Mouse (Mus musculus) brain, embryonic 14.5 days (tissue): Measurements from ENCODE around the gene Cdc42ep2. TPM values are rescaled to one million over a fixed set of nuclear protein-coding genes. Genes with fewer than 3 reads are reported as not detected.

Source experiments
- DNase-seq: peaks from one replicate; pipeline ENCODE4 v3.0.0-alpha.2; 2011; ENCODE audit warnings: low read depth
- CTCF ChIP-seq: fragments of 200-500 bp; IDR thresholded peaks from 2 replicates; pipeline ENCODE4 v1.5.1; 2012; ENCODE audit warnings: inconsistent platforms, mild to moderate bottlenecking, moderate library complexity, borderline replicate concordance; ENCODE audit not compliant: insufficient read depth, insufficient read length; ENCODE audit errors: extremely low read depth
- POLR2A ChIP-seq: fragments of 200-500 bp; IDR thresholded peaks from 2 replicates; pipeline ENCODE4 v1.6.1; 2012; ENCODE audit warnings: mild to moderate bottlenecking, inconsistent platforms, borderline replicate concordance; ENCODE audit not compliant: poor library complexity, insufficient read depth, insufficient read length, severe bottlenecking; ENCODE audit errors: extremely low read depth
- polyA plus RNA-seq: library from polyadenylated mRNA; depleted of rRNA; stranded (reverse); fragments of >200 nt; gene quantifications from 2 replicates; pipeline ENCODE4 v1.2.3, GENCODE M21; 2012; rRNA removed

Gene Cdc42ep2
- polyA plus RNA-seq, 1 experiment, result 13.7 TPM

GRCm38 (mm10) chr19:5878362-5878722 lies 46.3 kb downstream of the Cdc42ep2 start:
- no peak for DNase-seq
- TF ChIP-seq CTCF (no peak), POLR2A (no peak)

DNA sequence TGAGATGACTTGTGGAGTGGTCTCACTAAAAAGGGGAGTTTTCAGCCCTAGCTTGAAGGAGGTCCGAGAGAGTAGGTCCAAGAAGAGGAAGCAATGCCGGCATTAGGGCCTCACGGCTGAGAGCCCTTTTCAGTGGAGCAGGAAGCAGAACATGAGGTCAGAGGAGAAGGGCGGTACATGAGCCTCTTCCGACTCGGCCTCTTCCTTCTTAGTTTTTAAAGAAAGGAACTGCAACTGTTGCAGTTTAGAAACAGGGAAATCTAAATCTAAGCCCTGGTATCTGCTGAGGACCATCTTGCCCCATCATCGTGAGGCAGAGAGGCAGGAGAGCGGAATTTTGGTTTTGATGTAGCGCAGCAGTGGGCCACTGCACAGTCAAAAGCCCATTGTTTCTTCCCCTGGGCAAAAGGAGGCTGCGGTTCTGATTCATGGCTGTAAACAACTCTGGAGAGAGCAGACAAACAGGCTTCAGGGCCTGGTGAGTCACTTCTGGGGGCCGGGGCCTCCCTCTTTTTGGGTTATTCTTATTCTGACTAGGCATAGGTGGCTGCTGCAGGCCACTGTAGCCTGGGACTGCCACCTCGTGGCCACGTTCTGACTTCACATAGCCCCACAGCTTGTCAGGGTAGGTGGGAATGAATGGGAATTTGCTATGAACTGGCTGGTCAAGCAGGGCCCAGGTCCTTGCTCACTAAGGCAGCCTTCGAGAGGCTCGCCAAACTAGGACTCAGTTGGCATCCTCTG lies 46.8 kb downstream of the Cdc42ep2 start, which contains the start of gene Slc25a45:
TSS of gene Slc25a45 (plus strand) at position 191 of the 744 bp plus-strand sequence.
- peak; percentile 80 for TF ChIP-seq CTCF
- TF ChIP-seq POLR2A, result no peak
- peak; percentile 76 for DNase-seq

DNA sequence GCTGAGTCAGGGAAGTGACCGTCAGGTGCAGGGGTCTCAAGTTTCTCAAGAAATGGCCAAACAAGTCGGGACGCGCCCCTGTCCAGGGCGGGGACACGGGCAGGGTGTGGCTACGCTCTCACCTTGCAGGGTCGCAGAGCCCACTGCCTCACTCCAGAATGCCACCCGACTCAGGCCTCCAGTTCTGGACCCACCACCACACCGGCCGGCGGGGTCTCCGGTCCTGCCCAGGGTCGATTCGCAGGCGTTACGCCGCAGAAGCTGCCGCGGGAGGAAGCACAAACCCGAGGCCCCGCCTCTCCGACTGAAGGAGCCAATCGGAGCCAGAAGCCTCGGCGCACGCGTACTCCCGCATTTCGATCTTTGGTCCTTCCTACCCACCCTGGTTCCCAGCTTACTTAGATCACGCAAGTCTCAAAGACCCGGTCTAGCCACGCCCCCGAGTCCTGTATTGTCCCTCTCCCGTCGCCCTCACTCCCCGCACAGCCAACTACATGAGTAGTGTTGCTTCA lies 49.6 kb downstream of the Cdc42ep2 start, which contains the start of gene Frmd8:
TSS of gene Frmd8 (minus strand) at position 306 of the 512 bp plus-strand sequence.
- peak; percentile 98 for DNase-seq
- TF ChIP-seq CTCF, result no peak
- TF ChIP-seq POLR2A, result no peak

DNA sequence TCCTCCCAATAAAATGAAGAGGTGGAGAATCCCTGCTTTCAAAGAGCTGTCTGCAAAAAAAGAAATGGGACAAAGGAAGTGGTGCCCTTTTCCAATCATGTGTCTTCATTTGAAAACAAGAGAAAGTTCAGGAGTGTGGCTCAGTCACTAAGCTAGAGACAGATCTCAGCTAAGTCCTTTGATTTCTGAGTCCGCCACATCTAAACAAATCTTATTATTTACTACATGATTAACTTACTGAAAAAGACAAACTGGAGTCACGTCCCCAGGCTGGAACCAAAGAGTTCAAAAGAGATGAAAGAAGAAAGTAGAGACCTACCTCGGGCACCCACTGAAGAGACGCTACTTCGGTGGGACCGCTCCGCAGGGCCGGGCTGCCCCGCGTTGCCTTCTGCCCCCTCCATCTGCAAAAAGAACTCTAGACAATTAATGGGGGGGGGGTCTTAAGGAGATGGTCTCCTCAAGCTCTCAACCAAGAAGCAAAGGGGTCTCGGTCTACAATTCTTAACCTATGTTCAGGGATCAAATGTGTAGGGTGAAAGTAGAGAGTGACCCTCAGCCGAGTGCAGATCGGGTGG lies 50.1 kb downstream of the Cdc42ep2 start:
- TF ChIP-seq POLR2A (no peak), CTCF (no peak)
- DNase-seq, result no peak

GRCm38 (mm10) chr19:5872931-5873556 lies 51.6 kb downstream of the Cdc42ep2 start:
- TF ChIP-seq CTCF (no peak), POLR2A (no peak)
- no peak for DNase-seq

GRCm38 (mm10) chr19:5872528-5872927 lies 52.1 kb downstream of the Cdc42ep2 start:
- TF ChIP-seq POLR2A (no peak), CTCF (no peak)

GRCm38 (mm10) chr19:5871683-5872082 lies 52.9 kb downstream of the Cdc42ep2 start:
- no peak for TF ChIP-seq CTCF
- no peak for TF ChIP-seq POLR2A
- DNase-seq, result no peak

More at GRCm38 (mm10) chr19:5872528-5872927, 52.1 kb downstream of the Cdc42ep2 start:
- DNase-seq, result no peak

DNA sequence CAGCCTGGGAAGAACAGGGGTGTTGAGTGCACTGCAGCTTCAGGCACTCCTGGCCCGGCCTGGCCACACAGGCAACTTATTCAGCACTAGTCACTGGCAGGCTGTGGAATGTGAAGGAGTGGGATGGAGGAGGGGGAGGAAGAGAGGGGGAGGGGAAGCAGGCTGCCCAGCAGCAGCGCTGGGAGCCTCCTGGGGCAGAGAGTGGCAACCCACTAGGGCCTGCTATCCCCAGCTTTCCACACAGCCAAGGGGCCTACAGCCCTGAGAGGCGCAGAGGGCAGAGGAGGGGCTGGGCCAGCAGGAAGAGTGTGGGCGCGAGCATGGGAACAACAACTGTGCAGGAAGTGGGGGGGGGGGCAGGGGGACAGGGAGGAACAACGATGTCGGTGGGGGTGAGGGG lies 53.3 kb downstream of the Cdc42ep2 start:
- DNase-seq, result peak; percentile 68
- TF ChIP-seq CTCF, result no peak
- TF ChIP-seq POLR2A, result no peak

DNA sequence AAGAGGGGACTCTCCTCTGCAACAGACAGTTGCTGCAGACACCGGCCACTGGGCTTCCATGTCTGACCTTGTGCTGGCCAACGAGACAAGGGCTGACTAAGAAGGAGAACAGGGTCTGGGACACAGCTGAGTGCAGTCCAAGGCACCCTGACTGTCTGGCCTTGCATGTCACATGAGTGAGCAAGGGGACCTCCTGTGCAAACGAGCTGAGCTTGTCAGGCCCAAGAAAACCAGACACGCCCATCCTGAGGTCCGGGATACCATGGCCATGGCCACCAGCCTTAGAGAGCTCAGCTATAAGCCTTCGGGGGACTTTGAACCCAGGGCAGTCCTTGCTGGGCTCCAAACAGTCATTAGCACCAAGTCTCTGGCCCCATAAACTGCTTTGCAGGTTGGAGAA lies 56.5 kb downstream of the Cdc42ep2 start:
- TF ChIP-seq POLR2A, result no peak
- TF ChIP-seq CTCF, result no peak
- DNase-seq, result no peak

Other genes starting within 250 kb of the Cdc42ep2 start
- 21.6 and 22.9 TPM in 2 replicates for gene Map3k11, start 236.1 kb downstream of the Cdc42ep2 start, polyA plus RNA-seq
- gene Pcnx3, start 235.9 kb downstream of the Cdc42ep2 start, polyA plus RNA-seq, result 95.9 and 120 TPM in 2 replicates
- 0.13 TPM in 1 of 2 replicates, not detected in the other for gene Kcnk7, start 220.4 kb downstream of the Cdc42ep2 start, polyA plus RNA-seq
- gene Ehbp1l1, start 198.5 kb downstream of the Cdc42ep2 start, polyA plus RNA-seq, result 18.3 and 20.4 TPM in 2 replicates
- gene Fam89b, start 195.2 kb downstream of the Cdc42ep2 start, polyA plus RNA-seq, result 258 and 404 TPM in 2 replicates
- 52.1 and 70.3 TPM in 2 replicates for gene Ltbp3, start 183.9 kb downstream of the Cdc42ep2 start, polyA plus RNA-seq
- gene Scyl1, start 153.4 kb downstream of the Cdc42ep2 start, polyA plus RNA-seq, result 130 and 153 TPM in 2 replicates
- gene Frmd8, start 49.5 kb downstream of the Cdc42ep2 start, polyA plus RNA-seq, result 18.9 and 21.3 TPM in 2 replicates
- 2.6 and 3.5 TPM in 2 replicates for gene Slc25a45, start 47.0 kb downstream of the Cdc42ep2 start, polyA plus RNA-seq
- 15.2 and 15.5 TPM in 2 replicates for gene Tigd3, start 30.7 kb downstream of the Cdc42ep2 start, polyA plus RNA-seq
- gene Dpf2, start 11.8 kb downstream of the Cdc42ep2 start, polyA plus RNA-seq, result 180 and 231 TPM in 2 replicates
- gene Pola2, start 39.4 kb upstream of the Cdc42ep2 start, polyA plus RNA-seq, result 33.8 and 56.9 TPM in 2 replicates
- gene Slc22a20, start 61.3 kb upstream of the Cdc42ep2 start, polyA plus RNA-seq, result not detected in 2 replicates
- 5.2 and 7.6 TPM in 2 replicates for gene Capn1, start 91.1 kb upstream of the Cdc42ep2 start, polyA plus RNA-seq
- 24.6 and 38.8 TPM in 2 replicates for gene Syvn1, start 121.8 kb upstream of the Cdc42ep2 start, polyA plus RNA-seq
- gene Mrpl49, start 133.0 kb upstream of the Cdc42ep2 start, polyA plus RNA-seq, result 46.3 and 50.4 TPM in 2 replicates
- 1,255 and 1,497 TPM in 2 replicates for gene Fau, start 133.0 kb upstream of the Cdc42ep2 start, polyA plus RNA-seq
- gene Znhit2, start 136.4 kb upstream of the Cdc42ep2 start, polyA plus RNA-seq, result 36.0 and 46.5 TPM in 2 replicates
- gene Tm7sf2, start 143.6 kb upstream of the Cdc42ep2 start, polyA plus RNA-seq, result 76.1 and 100 TPM in 2 replicates
- 95.4 and 109 TPM in 2 replicates for gene Vps51, start 152.4 kb upstream of the Cdc42ep2 start, polyA plus RNA-seq
- not detected in 2 replicates for gene Tmem262, start 155.2 kb upstream of the Cdc42ep2 start, polyA plus RNA-seq
- gene Gm28374, start 157.4 kb upstream of the Cdc42ep2 start, polyA plus RNA-seq, result 2.5 and 3.1 TPM in 2 replicates
- 103 and 127 TPM in 2 replicates for gene Zfpl1, start 160.1 kb upstream of the Cdc42ep2 start, polyA plus RNA-seq
- 9.7 and 16.3 TPM in 2 replicates for gene Cdca5, start 160.2 kb upstream of the Cdc42ep2 start, polyA plus RNA-seq
- 0.15 and 0.25 TPM in 2 replicates for gene AC131692.1, start 169.6 kb upstream of the Cdc42ep2 start, polyA plus RNA-seq
- gene Naaladl1, start 181.0 kb upstream of the Cdc42ep2 start, polyA plus RNA-seq, result 1.1 and 2.0 TPM in 2 replicates
- 47.3 and 66.2 TPM in 2 replicates for gene Sac3d1, start 193.8 kb upstream of the Cdc42ep2 start, polyA plus RNA-seq
- gene Snx15, start 203.5 kb upstream of the Cdc42ep2 start, polyA plus RNA-seq, result 52.3 and 52.4 TPM in 2 replicates
- 0.05 TPM in 2 replicates for gene Batf2, start 216.2 kb upstream of the Cdc42ep2 start, polyA plus RNA-seq
- gene Arl2, start 216.7 kb upstream of the Cdc42ep2 start, polyA plus RNA-seq, result 109 and 144 TPM in 2 replicates